ENCODE assay signal across 8 mouse cellular contexts in genomic region chr6:16797669-16798068, GRCm38 (mm10).
DNase-seq lines count a peak whose midpoint lies in the region; ATAC-seq lines count a peak whose summit lies in the region.

No protein-coding gene starts in this region.

- ATAC-seq in hindbrain, embryonic 12.5 days (ENCODE audit: low FRiP score), result peak; percentile 69
- ATAC-seq in stomach, embryonic 15.5 days (ENCODE audit: insufficient read depth, low FRiP score, low read depth), result no peak; the same call in 1 of the 2 replicates

- H3K4me3 ChIP-seq in hindbrain, embryonic 12.5 days, result no peak overlapping the region
- H3K4me3 ChIP-seq in midbrain, embryonic 10.5 days, result no peak overlapping the region
- 0 out of 2 replicates have a peak overlapping the region, but pooled peaks have one; percentile 2 for H3K4me3 ChIP-seq in stomach, embryonic 15.5 days (replicated peaks)

- H3K27ac ChIP-seq in hindbrain, embryonic 12.5 days, result no peak overlapping the region
- no peak overlapping the region for H3K27ac ChIP-seq in midbrain, embryonic 10.5 days (replicated peaks)
- H3K27ac ChIP-seq in stomach, embryonic 15.5 days, result no peak overlapping the region

- peak; percentile 7 to 16 for DNase-seq in heart, postnatal 14 days
- no peak for DNase-seq in heart, adult 11 months
- peak; percentile 81 for DNase-seq in embryo, embryonic 11 days
- DNase-seq in layer of hippocampus, postnatal 14 days (ENCODE audit: low spot score in 2 of 2), result peak; percentile 35 to 53
- DNase-seq in midbrain, embryonic 10.5 days (ENCODE audit: low spot score), result peak; percentile 29
- DNase-seq in thymus, postnatal 25 days, result no peak

- intact Hi-C loops in heart, postnatal 14 days (cut with DNase I), result loop anchor here (10.0 kb wide), 2 partner anchors 177 to 1903 kb away; no protein-coding TSS in a partner anchor

- H3K4me1 ChIP-seq in hindbrain, embryonic 12.5 days, result 0 out of 2 replicates have a peak, but pooled peaks cover 3% of the 10 kb centered on the region
- H3K4me1 ChIP-seq in midbrain, embryonic 10.5 days, result peaks cover 8% of the 10 kb centered on the region
- H3K4me1 ChIP-seq in stomach, embryonic 15.5 days, result peaks cover 3% of the 10 kb centered on the region; the same call in 1 of the 2 replicates

- WGBS in hindbrain, embryonic 12.5 days, result 29% methylated on average over 10 of the region's 10 CpGs
- 44% methylated on average over 10 of the region's 10 CpGs for WGBS in midbrain, embryonic 10.5 days
- WGBS in stomach, embryonic 15.5 days, result 11% methylated on average over 10 of the region's 10 CpGs

- H3K9me3 ChIP-seq in hindbrain, embryonic 12.5 days (replicated peaks), result no peaks in the 10 kb centered on the region
- no peaks in the 10 kb centered on the region for H3K9me3 ChIP-seq in midbrain, embryonic 10.5 days (replicated peaks)
- no peaks in the 10 kb centered on the region for H3K9me3 ChIP-seq in stomach, embryonic 15.5 days

- no peak overlapping the region for H3K9ac ChIP-seq in hindbrain, embryonic 12.5 days
- H3K9ac ChIP-seq in stomach, embryonic 15.5 days, result no peak overlapping the region

- H3K36me3 ChIP-seq in hindbrain, embryonic 12.5 days, result no peaks in the 10 kb centered on the region
- H3K36me3 ChIP-seq in midbrain, embryonic 10.5 days, result no peaks in the 10 kb centered on the region
- no peaks in the 10 kb centered on the region for H3K36me3 ChIP-seq in stomach, embryonic 15.5 days

- no peak overlapping the region for H3K4me2 ChIP-seq in hindbrain, embryonic 12.5 days (replicated peaks)
- H3K4me2 ChIP-seq in stomach, embryonic 15.5 days, result peak overlapping the region; percentile 21; the same call in 1 of the 2 replicates

- no peaks in the 10 kb centered on the region for H3K27me3 ChIP-seq in hindbrain, embryonic 12.5 days
- no peaks in the 10 kb centered on the region for H3K27me3 ChIP-seq in midbrain, embryonic 10.5 days (ENCODE audit: low read depth, poor library complexity, severe bottlenecking)
- no peaks in the 10 kb centered on the region for H3K27me3 ChIP-seq in stomach, embryonic 15.5 days (replicated peaks)

Comparison
In these comparisons a context has a peak if more than half of its experiments do, and no peak if none do; other contexts are left out.
1. DNase-seq: peak in heart, postnatal 14 days (2 of 2), embryo, embryonic 11 days (single experiment), layer of hippocampus, postnatal 14 days (2 of 2) and midbrain, embryonic 10.5 days (single experiment); none in heart, adult 11 months (single experiment) and thymus, postnatal 25 days (single experiment).